Mouse (Mus musculus) lung, postnatal 10 days (tissue): Measurements from ENCODE around the gene Tmprss6.

ENCODE experiments used
- DNase-seq: peaks from one replicate; pipeline ENCODE4 v3.0.0; 2021

Tmprss6 gene

DNA sequence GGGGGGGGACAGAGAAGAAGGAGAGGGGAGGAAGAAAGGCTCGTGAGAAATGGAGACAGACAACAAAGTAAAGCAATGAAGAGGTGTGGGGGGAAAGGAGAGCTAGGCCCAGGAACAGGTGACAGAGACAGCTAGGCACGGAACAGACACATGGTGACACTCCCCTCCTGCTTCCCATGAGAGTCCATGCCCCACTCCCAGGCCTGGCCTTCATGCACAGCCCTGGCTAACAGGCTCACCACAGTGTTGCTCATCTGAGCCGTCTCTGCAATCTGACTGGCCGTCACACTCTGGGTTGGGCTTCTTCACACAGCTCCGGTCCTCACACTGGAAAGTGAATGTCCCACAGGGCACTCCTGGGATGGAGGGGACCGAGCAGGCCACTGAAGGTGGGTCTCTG is 24.6 kb downstream of the Tmprss6 start:
- DNase-seq: no peak

DNA sequence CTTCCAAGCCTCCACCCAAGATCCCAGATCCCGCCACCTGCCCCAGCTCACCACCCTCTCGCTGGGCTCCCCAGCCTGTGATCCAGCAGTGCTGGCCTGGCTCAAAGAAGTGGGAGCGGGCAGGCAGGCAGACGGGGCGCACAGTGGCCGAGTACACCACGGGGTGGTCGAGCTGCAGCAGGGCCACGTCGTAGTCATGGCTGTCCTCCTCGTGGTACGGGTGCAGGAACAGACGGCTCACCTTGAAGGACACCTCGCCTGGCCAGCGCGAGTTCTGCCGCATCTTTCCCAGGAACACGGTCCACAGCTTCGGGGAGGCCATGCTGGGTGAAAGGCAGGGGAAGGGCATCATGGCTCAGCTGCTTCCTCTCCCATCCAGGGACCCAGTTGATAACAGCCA is 26.2 kb downstream of the Tmprss6 start:
- no peak for DNase-seq

- DNase-seq: no peak
Observed at GRCm38 (mm10) chr15:78438973-78439372, 29.5 kb downstream of the Tmprss6 start.

DNA sequence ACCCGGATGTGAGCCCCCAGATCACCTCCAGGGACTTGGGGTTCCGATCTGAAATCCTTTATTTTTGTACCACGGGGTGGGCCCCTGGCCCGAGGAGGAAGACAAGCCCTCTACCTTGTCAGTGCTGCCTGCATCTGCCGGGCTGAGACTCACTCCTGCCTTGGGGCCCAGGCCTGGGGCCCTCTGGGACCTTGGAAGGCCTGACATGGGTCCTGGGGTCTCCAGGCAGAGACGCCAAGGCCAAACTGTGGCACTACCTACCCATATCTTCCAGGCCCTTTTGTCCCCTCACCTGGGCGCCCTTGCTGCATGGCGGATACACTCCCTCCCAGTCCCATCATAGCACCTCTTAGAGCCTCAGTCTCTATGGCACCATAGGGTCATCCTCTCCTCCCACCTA is 29.9 kb downstream of the Tmprss6 start:
- DNase-seq: no peak

DNA sequence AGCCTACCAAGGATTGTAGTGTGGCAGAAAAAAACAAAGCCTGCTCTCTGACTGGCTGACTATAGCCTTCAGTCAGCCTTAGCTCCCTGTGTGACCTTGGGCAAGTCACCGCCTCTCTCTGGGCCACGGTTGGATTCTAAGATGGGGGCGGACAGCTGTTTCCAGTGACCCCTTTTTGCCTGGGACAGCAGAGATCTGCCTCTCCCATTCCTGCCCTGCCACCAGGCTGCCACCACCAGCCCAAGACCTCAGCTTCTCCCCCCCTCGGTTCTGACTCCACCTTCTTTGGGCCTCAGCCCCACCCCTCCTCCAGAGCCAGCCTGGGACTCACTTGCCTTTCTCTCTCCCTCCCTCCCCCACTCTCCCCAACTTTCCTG is 30.4 kb downstream of the Tmprss6 start:
- peak; percentile 61 for DNase-seq

GRCm38 (mm10) chr15:78437237-78438017 is 31.0 kb downstream of the Tmprss6 start:
- DNase-seq: peak; percentile 80

- peak; percentile 94 for DNase-seq
Observed at GRCm38 (mm10) chr15:78436380-78437192, 31.8 kb downstream of the Tmprss6 start.

- no peak for DNase-seq
Observed at GRCm38 (mm10) chr15:78435681-78436080, 32.8 kb downstream of the Tmprss6 start.

- DNase-seq: peak; percentile 70
Observed at GRCm38 (mm10) chr15:78434896-78435520, 33.4 kb downstream of the Tmprss6 start.

- DNase-seq: no peak
Observed at GRCm38 (mm10) chr15:78431541-78432121, 36.8 kb downstream of the Tmprss6 start.

DNA sequence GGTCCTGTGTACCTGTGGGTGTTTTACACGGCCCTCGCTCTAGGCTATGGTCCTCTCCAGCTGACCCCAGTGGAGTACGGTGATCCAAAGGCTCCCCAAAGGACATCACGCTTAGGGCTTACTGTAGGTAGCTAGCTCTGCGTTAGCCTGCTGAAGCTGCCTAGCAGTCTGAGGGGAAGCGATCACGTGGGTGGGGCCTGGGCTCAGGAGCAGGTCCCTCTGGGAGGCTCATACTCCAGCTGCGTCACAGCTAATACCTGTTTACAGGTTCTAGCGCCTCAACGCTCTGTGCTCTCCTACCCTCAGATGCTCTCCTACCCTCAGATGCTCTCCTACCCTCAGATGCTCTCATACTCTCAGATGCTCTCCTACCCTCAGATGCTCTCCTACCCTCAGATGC is 37.6 kb downstream of the Tmprss6 start:
- DNase-seq: no peak

- no peak for DNase-seq
Observed at GRCm38 (mm10) chr15:78429871-78430622, 38.4 kb downstream of the Tmprss6 start.

DNA sequence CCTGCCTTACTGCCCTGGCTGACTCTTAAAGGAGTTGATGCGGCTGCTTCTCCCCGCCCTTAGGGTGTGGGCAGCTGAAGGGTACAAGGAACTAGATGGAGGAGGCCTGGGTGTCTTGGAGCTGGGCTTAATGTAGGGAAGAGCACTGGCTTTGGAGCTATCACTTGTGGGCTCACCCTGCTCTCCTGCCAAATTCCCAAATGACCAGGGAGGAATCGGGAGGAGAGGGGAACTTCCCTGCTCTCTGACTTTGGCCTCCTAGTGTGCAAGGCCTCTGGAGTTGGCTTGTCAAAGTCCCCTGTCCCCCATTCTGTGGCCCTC is 39.3 kb downstream of the Tmprss6 start:
- no peak for DNase-seq

GRCm38 (mm10) chr15:78428391-78429138 is 39.9 kb downstream of the Tmprss6 start, which contains the start of gene Kctd17:
Gene Kctd17 (plus strand): TSS chr15:78428564.
- DNase-seq: peak; percentile 87

DNA sequence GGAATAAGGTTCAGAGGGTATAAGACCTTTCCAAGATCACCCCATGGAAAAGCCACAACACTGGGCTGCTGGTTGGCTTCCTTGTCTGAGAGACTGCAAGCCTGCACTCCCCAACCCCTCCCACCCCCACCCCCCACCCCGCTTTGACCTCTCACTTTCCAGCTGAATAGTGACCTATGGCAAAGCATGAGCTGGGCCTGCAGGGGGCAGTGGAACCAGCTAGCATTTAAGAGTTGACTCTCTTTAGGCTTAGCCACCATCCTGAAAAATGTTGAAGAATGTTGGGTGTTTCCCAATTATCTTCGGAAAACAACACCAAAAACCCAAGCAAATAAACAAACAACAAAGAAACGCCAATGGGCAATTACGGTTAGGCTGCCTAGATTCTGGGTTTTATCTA is 43.2 kb downstream of the Tmprss6 start:
- DNase-seq: no peak

GRCm38 (mm10) chr15:78424507-78424906 is 43.9 kb downstream of the Tmprss6 start:
- DNase-seq: peak; percentile 53

- DNase-seq: peak; percentile 90
Observed at GRCm38 (mm10) chr15:78422046-78422956, 46.1 kb downstream of the Tmprss6 start.

- DNase-seq: no peak
Observed at GRCm38 (mm10) chr15:78420395-78420794, 48.0 kb downstream of the Tmprss6 start.

GRCm38 (mm10) chr15:78416937-78417336 is 51.5 kb downstream of the Tmprss6 start:
- DNase-seq: peak; percentile 72

DNA sequence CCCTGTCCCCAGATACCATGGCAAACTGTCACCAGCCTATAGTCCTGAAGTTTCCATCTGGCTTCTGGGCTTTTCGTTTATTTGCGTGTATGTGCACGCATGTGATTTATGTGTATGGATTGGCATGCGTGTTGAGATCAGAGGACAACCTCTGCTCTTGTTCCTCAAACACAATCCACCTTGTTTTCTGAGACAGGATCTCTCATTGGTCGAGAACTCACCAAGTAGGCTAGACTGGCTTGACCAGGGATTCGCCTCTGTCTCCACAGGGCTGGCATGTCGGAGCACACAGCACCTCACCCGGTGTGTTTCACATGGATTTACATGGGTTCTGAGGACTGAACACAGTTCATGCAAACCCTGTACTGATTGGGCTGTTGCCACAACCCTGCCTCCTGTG is 54.3 kb downstream of the Tmprss6 start:
- no peak for DNase-seq

DNA sequence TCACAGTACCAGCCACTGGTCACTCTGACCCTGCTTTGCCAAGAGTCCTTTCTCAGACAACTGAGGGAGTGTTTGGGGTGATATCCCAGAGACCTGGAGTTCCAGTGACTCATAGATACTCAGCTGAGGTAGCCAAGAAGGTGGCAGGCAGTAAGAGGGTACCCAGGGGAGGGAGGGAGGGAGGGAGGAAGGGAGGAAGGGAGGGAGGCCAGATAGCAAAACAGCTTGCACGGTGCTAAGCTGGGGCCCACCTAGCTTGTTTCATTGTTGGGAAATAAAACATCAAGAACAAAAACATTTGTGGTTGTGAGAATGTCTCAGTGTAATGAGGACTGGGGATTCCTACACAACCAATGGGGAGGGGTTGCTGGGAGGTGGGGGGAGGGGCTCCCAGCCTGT is 54.7 kb downstream of the Tmprss6 start:
- DNase-seq: no peak
